Mouse (Mus musculus): ENCODE results near the gene Dmrtb1. TPM values are rescaled to one million over a fixed set of nuclear protein-coding genes. Genes with fewer than 3 reads are reported as not detected.

Dmrtb1 gene
- not detected for polyA plus RNA-seq (2014; fragmentation: Illumina TruSeq; extraction: RNeasy Lipid Tissue Mini Kit (QIAGEN cat#74804); ENCODE audit: low read depth, low replicate concordance)

DNA sequence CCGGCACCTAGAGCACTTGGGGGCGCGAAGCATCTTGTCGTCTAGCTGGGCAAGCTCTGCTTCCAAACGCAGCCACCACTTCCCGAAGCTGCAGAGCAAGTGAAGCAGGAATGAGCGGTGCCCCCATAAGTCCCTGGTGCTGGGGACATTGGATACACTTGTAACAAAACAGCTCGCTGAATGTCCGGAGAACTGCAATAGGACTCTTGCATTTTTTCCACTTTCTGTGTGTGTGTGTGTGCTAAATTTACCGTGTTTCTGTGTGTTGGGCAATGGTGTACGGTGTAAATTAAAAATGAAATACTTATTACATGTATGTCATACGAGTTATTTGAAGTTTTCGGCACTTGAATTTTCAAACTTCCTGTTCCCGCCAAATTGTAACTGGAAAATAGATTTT, at the start of gene Dmrtb1:
Gene Dmrtb1, minus strand, starts transcription at position 101 of the 400 bp plus-strand sequence.

Other genes starting within 250 kb of the Dmrtb1 start
- 0.21 TPM for gene Glis1, start 249.6 kb downstream of the Dmrtb1 start, polyA plus RNA-seq (2014; fragmentation: Illumina TruSeq; extraction: RNeasy Lipid Tissue Mini Kit (QIAGEN cat#74804); ENCODE audit: low read depth, low replicate concordance)
- gene Lrp8, start 118.0 kb upstream of the Dmrtb1 start, polyA plus RNA-seq (2014; fragmentation: Illumina TruSeq; extraction: RNeasy Lipid Tissue Mini Kit (QIAGEN cat#74804); ENCODE audit: low read depth, low replicate concordance), result 1.4 TPM
- gene Magoh, start 195.5 kb upstream of the Dmrtb1 start, polyA plus RNA-seq (2014; fragmentation: Illumina TruSeq; extraction: RNeasy Lipid Tissue Mini Kit (QIAGEN cat#74804); ENCODE audit: low read depth, low replicate concordance), result 68.4 TPM
- 68.9 TPM for gene 0610037L13Rik, start 205.6 kb upstream of the Dmrtb1 start, polyA plus RNA-seq (2014; fragmentation: Illumina TruSeq; extraction: RNeasy Lipid Tissue Mini Kit (QIAGEN cat#74804); ENCODE audit: low read depth, low replicate concordance)
- 266 TPM for gene Cpt2, start 239.4 kb upstream of the Dmrtb1 start, polyA plus RNA-seq (2014; fragmentation: Illumina TruSeq; extraction: RNeasy Lipid Tissue Mini Kit (QIAGEN cat#74804); ENCODE audit: low read depth, low replicate concordance)